Mouse (Mus musculus): ENCODE results near the gene Ahnak2.
"Not testable (repeated sequence)": the region's sequence is repeated elsewhere in the genome, so short reads cannot be mapped to it uniquely, and the experiment has no call there.

Ahnak2 gene

DNA sequence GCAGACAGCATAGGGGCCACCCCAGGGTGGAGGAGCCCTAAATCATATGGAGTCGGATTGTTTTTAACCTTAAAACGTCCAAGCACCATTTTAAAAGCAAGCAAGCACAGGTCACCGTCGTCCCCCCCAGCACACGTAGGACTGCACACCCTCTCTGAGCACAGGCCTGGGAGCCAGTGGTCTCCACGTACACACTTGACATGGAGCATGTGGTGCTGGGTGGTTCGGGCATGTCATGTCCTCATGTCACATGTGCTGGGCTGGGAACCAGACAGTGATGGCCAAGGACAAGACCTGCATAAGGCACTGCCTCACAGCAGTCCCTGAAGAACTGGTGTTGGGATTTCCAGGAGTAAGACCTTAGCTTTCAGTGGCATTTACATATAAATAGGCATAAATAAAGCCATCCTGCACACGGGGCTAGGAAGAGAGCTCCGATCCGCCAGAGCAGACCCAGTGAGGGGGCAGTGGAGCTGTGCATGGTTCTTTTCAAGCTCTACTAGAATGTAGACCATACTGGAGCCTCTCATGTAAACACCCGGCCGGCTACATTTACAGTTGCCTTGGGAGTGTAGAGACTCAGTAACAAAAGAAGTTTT lies 18.0 kb upstream of the Ahnak2 start:
- DNase-seq, result no peak

GRCm38 (mm10) chr12:112819057-112819662 lies 16.7 kb upstream of the Ahnak2 start:
- DNase-seq, result no peak

DNA sequence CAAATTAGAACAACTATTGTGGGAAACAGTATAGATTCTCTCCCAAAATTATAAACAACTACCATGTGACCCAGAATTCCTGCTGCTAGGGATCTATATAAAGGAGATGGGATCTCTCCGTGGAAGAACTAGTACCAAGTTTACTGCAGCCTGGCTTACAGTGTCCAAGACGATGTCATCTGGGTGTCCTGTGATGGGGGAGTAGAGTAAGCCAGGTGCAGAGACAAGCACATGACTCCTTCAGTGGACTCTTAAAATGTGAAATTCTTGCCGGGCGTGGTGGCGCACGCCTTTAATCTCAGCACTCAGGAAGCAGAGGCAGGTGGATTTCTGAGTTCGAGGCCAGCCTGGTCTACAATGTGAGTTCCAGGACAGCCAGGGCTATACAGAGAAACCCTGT lies 14.4 kb upstream of the Ahnak2 start:
- not testable (repeated sequence) for DNase-seq

- peak; percentile 69 for DNase-seq
Measured at GRCm38 (mm10) chr12:112816294-112816693, 13.8 kb upstream of the Ahnak2 start.

DNA sequence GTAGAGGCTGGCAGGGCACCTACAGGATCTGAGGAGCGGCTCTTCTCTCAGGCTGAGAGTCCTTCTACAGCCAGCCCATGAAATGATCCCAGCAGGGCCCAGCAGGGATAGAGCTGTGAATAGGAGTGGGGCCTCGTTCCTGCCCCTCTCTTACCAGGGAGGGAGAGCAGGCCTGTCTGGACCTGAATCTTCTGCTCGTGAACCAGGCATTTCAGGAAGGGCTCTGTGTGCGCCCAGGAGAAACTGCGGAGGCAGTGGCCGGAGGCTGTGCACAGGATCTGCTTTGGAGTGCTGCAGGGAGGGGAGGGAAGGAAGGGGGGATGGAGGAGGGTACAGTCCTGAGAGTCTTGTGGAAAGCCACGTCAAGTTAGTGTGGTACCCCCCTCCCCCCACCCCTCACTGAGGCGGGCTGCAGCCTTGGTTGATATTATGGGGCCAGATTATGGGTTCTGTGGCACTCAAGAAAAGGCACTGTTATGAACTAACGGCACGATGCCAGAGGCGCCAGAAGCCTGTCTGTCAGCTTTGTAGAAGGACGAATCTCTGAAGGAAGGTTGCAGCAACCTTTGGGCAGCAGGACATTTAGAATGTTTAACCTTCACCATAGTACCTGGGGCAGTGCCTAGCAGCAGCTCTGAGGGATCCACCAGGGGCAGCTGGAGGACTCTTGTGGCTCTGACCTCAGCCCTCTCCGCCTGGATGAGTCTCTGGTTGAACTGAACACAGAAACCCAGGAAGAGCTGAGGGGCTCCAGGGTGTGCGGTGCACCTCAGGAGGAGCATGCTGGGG lies 12.4 kb upstream of the Ahnak2 start:
- DNase-seq, result no peak

GRCm38 (mm10) chr12:112813370-112813769 lies 10.9 kb upstream of the Ahnak2 start:
- no peak for DNase-seq

DNA sequence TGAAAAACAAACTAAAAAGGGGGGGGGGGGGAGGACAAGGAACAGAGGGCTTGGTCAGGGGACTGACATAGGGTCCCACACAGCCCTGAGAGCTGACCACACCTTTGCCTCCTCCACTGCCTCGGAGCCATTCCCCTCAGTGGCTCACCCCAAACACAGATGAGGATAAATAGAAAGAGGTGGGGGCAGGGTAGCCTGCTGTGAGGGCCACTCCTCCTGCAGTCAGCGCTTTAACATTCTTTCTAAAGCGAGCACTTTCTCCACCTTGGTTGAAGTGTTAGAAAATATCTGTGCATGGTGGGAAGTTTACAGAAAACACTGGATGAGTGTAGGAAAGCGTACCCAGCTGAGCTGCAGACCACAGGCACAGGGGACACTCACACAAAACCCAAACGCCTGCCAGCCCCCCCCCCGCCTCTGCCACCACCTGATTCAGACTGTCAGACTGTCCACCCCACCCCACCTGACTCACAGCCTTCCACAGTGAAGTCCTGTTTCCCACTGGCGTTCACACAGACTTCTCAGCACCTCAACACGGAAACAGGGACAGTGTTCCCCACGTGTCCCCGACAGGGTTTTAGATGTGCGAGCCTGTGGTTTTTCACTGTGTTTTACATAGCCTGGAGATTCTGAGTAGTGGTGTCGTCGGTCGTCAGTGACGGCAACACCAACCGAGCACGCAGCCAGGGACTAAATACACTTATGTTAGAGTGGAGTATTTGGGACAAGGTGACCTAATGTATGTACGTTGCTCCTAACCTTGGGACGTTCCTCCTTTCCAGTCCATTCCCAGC lies 7.8 kb upstream of the Ahnak2 start:
- no peak for DNase-seq

- no peak for DNase-seq
Measured at GRCm38 (mm10) chr12:112809641-112810040, 7.2 kb upstream of the Ahnak2 start.

DNA sequence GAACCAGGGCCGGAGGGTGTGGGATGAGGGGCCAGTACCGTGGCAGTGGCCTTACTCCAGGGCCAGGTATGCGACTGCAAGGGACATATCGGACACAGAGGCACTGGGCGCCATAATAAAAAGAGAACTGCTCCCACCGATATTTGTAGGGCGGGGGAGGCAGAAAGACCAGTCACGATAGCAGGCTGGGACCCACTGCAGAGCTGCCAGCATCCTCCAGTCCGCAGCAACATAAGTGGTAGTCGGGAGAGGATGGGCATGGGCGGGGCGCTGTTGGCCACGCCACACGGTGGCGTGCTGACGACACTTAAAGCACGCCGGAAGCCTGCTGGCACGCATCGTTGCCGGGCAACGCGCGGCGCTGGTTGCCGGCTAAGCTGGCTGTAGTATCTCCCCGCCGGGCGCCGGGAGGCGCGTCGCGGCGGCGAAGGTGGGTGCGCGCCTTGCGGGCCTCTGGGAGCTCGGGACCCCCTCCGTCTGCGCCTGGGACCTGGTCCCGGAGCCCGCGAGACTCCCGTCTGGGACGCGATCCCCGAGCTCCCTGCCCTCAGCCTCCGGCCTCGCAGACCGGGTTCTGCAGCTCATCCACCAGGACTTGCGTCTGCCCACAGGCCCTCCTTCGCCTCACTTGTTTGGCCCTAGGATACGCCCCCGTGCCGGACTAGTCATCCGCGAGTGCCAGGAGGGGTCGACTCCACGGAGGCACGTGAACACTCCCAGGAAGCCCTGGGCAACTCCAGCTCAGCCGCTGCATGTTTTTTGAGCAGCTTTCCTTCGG lies 6.3 kb upstream of the Ahnak2 start, which contains the start of gene Clba1:
TSS of gene Clba1 (plus strand) at position 351 of the 778 bp plus-strand sequence.
- DNase-seq, result peak; percentile 95

GRCm38 (mm10) chr12:112808212-112808586 lies 5.7 kb upstream of the Ahnak2 start:
- DNase-seq, result no peak

DNA sequence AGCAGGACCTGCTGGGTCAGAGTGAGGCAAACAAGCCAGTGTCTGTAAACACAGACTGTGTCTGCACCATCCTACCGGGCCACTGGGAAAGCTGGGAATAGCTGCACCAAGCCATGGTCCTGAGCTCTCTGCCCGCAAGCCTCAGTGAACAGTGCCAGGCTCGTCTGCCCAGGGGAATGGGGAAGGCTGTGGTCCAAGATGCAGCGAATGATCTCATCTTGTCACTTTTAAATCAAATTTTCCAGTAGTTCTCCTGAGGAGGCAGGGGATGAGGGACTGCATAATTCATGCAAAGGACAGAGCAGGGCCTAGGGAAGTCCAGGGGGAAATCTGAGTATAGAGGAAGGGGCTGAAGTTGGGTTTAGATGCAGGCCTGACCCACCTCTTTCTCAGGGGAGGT lies 5.3 kb upstream of the Ahnak2 start:
- DNase-seq, result no peak

DNA sequence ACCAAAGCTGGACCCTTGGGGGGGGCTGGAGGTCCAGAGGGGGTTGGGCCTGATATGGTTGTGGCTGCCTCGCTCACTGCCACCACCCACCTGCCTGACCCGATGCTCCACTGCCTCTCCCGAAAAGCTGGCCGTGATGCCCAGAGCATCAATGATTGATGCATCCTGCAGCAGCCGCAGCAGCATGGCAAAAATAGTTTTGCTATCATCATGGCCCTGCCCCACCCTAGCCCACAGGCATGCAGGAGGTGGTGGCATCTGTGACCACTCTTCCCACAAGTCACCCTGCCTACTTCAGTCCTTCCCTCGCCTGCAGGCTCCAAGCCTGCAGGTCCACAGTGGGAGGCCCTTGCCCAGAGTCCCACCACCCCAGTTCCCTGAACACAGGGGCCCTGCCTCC lies 3.6 kb upstream of the Ahnak2 start:
- DNase-seq, result no peak

GRCm38 (mm10) chr12:112804046-112804445 lies 1.6 kb upstream of the Ahnak2 start:
- no peak for DNase-seq

- no peak for DNase-seq
Measured at GRCm38 (mm10) chr12:112802917-112803316, 460 bp upstream of the Ahnak2 start.

DNA sequence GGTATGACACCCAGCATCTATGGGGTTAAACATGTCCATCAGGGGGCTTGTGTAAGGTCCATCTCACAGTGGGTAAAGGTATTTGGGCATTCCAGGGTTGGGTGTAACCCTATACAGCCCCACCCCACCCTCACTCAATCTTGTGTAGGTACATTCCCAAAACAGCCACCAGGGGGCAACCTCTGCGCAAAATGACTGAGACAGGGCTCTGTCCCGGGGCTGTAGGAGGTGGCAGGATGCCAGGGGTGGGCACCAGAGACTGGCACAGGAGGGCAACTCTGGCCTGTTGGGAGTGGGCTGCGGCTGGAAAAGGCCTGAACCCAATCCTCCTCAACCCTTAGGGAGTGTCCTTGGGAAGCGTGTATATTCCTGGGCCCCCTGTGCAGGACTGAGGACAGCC lies 2.0 kb downstream of the Ahnak2 start:
- peak; percentile 81 for DNase-seq

GRCm38 (mm10) chr12:112799237-112799970 lies 3.1 kb downstream of the Ahnak2 start:
- DNase-seq, result no peak

GRCm38 (mm10) chr12:112798716-112799115 lies 3.7 kb downstream of the Ahnak2 start:
- no peak for DNase-seq

DNA sequence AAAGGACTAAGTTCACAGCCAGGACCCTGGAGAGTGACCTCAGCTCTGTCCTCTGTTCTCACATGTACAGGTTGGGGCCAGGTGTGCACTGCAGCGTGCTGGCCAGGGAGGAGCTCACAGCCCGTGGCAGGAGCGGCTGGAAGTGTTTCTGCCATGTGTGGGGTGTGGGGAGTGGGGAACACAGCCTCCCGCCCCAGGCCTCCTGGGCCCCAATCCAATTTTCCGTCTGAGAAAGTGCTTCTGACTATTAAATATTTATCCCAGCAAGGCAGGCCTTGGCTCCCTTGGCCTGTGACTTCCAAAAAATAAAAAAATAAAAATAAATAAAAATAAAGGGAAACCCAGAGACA lies 4.2 kb downstream of the Ahnak2 start:
- DNase-seq, result peak; percentile 80

DNA sequence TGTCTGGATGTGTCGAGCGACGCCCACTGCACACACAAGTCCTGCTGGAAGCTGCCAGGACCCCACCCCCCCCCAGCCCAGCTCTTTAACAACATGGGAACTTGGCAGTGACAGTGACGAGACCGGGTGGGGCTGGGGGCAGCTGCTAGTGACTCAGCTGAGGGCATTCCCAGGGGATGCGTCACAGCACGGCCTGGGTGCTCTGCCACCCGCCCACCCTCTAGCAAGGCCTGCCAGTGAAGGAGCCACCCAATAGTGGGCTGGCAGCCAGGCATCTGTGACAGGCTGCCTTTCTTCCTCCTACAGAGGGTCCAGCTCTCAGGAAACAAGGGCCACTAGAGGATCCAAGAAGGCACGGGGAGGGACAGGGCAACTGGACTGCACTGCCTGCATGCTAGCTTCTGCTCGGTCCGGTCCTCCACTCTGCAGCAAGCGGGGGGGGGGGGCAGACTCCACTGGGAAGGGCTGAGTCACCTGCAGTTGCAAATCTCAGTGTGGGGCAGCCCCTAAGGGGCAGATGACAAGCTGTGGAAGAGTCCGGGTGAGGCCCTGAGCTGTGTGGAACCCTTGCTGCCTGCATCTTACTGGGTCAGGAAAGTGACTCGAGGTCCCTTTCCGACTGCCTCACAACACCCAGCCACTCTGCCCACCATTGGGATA lies 4.7 kb downstream of the Ahnak2 start:
- peak; percentile 75 for DNase-seq

DNA sequence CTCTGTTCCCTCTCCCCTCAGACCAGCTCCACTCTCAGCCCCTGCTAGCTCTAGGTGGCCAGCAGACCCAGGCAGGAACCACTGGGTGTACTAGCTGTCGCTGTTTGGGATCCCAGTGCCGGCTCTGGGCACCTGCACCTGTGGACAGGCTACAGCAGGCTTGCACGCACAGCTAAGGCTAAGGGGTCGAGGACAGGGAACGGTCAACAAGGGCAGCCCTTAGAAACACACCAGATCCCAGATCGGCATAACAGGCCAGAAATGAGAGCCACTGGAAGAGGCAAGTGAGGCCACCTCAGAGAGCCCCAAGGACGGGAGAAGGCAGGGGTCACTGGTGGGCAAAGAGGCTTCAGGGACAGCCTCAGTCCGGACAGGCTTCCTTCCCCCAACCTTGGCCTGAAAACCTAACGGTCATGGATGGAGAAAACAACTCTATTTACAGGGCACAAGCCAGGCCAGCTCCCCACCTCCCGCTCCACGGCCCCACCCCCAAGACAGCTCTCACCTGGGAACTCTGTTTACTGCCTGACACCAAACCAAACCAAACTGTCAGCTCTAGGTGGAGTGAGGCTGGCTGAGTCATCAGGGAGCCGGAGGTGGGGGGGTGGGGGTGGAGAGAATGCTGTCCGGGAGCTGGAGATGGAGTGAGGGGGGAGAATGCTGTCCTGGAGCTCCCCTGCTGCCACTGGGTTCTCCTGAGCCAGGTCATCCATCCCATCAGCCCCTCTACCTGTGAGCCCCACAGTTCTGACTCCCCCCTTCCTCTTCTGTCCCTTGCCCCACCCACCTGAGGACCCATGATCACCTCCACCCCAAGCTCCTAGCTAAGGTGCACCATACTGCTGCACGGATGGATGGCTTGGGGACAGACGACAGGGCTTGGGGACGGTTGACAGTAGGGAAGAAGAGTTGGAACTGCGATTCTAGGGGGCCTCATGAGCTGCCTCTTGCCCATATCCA lies 5.6 kb downstream of the Ahnak2 start:
- no peak for DNase-seq

All from lung, postnatal 10 days (tissue).